Mouse (Mus musculus): ENCODE data around the gene Zfp141. TPM values are rescaled to one million over a fixed set of nuclear protein-coding genes. Genes with fewer than 3 reads are reported as not detected.

Zfp141 gene
- total RNA-seq (2021), result 1 to 10 TPM; 6.8 to 7.2 TPM
- long read RNA-seq, experiment 1, partial matches to known transcripts, result 0 of 2 reads
- long read RNA-seq, experiment 1, other reads (novel, unspliced or antisense), result 2 of 2 reads
- long read RNA-seq, experiment 2, partial matches to known transcripts, result 1 of 2 reads
- long read RNA-seq, experiment 2, other reads (novel, unspliced or antisense), result 1 of 2 reads

- DNase-seq, result peak; percentile 80 to 82
- intact Hi-C loops (cut with DNase I), result loop anchor here (10.0 kb wide), 1 partner anchor 1011 kb away; the partner anchor contains the start of genes AW146154 and Gm20449
Observed at GRCm38 (mm10) chr7:42505588-42505987, at the start of gene Zfp141. Gene Zfp141, minus strand, starts transcription at chr7:42505740.

DNA sequence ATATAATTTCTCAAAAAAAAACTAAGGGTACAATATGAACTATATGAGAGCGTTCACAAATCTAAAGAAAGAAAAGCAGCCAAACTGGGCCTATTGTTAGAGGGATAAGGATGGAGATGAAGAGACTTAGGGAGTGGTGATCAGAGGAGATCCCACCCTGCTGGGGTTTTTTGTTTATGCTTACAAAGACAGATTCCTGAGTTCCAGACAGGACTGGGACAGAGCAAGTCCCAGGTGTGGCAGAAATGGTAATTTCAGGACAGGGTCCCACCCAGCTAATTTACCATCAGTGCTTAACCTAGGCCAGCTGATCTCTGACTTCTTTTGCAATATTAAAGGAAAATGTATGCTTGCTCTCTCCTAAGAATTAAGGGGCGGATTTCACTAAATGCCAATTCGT is 46.2 kb upstream of the Zfp141 start:
- intact Hi-C loops (cut with DNase I), result no loop called here
- DNase-seq, result no peak

DNA sequence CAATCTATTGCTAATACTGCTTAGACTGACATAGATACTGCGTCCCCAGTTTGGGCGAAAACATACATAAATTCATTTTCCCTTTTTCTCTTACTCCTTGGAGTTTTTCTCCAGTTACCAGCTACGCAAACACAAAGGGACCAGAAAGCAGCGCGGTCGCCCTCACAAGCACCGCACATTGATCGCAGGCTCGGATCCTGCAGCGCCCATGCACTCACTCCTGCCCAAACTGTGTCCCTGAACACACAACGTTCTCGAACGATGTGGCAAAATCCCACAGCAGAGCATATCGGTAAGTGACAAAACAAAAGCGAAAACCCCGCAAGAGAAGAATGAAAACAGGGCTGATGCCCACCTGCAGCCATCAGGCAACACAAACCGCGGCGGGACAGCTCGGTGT is 354 bp downstream of the Zfp141 start:
- intact Hi-C loops (cut with DNase I), result loop anchor here (10.0 kb wide), 1 partner anchor 1010 kb away; the partner anchor contains the start of genes AW146154 and Gm20449

DNA sequence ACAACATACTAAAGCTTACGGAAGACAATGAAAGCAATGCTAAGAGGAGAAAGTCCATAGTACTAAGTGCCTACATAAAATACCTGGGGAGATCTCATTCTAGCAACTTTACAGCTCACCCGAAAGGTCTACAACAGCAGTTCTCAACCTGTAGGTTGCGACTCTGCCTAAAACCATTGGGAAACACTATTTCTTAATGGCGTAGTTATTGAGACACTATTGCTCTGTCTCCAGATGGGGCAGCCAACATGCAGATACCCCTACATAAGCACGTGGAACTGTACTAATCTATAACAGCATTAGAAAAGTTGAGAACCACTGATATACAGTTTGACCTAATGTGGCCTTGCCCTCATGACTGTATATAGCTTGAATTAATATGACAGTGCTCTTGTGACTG is 7.3 kb downstream of the Zfp141 start:
- intact Hi-C loops (cut with DNase I), result no loop called here

More for the DNA sequence above, 354 bp downstream of the Zfp141 start:
- no peak for DNase-seq

DNA sequence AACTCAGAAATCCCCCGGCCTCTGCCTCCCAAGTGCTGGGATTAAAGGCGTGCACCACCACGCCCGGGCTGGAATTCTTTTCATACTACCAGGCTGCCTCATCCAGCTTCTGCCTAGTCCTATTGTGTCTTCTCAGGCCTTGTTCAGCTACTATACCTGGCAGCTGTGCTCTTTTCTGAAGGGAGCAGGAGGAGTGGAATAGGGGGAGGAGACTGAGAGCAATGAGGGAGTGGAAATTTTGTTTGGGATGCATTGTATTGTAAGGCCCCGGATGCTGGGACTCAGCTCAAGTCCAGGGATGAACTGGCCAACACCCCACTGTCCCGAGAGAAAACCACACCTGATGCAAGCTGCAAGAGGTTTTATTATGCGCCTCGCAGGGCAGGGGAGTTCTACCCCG is 8.2 kb downstream of the Zfp141 start:
- intact Hi-C loops (cut with DNase I), result no loop called here
- DNase-seq, result no peak

More for the DNA sequence above, 7.3 kb downstream of the Zfp141 start:
- no peak for DNase-seq

DNA sequence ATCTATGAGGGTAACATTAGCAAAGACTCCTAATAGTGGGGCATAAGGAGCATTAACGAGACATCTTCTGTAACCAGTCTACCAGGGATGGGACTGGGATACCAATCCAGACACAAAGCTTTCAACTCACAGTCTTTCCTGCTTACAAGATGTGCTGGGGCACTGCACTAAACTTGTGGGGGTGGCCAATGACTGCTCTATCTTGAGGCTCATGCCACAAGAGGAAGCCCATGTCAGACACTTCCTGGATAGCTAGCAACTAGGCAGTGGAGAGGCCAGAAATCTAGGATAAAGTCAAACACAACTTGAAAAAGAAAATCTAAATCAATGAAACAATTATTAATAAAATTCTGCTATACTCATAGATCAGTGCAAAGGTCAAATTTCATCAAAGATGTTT is 9.3 kb downstream of the Zfp141 start:
- DNase-seq, result no peak
- intact Hi-C loops (cut with DNase I), result no loop called here

DNA sequence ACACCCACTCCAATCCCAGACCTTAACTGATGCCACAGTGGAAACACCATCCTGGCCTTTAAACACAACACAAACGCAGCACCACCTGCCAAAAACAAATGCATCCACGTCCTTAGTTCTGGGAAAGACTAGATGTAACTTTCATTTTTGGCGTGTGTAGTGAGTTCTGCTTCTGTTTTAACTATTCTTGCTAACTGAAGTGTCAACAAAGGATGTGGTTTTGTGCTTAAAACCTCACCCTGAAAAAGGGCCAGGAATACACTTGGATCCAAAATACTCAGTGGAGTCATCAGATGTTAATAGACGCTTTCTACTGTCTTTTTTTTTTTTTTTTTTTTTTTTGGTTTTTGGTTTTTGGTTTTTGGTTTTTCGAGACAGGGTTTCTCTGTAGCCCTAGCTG is 14.7 kb downstream of the Zfp141 start:
- intact Hi-C loops (cut with DNase I), result no loop called here
- DNase-seq, result no peak

- intact Hi-C loops (cut with DNase I), result no loop called here
- no peak for DNase-seq
Observed at GRCm38 (mm10) chr7:42490358-42490757, 15.2 kb downstream of the Zfp141 start.

- no peak for DNase-seq
- intact Hi-C loops (cut with DNase I), result no loop called here
Observed at GRCm38 (mm10) chr7:42454640-42455039, 50.9 kb downstream of the Zfp141 start.

DNA sequence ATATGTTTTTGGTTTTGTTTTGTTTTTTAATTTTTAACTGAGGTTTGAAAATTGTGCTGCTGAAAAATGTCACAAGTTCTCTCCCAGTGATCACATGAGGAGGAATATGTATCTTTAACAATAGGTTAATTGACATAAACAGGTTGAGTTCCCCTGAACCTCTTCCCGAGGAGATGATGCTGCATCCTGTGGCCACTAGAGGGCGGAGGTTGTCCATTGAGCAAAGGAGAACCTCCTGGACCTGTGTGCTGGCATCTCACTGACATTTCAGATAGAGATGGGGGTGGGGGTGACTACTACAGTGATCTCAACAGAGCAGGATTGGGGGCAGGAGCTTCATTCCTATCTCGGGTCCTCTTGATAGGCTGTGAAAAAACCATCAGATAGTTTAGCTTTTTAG is 54.9 kb downstream of the Zfp141 start:
- DNase-seq, result peak in 1 of 2 experiments; percentile 3
- intact Hi-C loops (cut with DNase I), result no loop called here

DNA sequence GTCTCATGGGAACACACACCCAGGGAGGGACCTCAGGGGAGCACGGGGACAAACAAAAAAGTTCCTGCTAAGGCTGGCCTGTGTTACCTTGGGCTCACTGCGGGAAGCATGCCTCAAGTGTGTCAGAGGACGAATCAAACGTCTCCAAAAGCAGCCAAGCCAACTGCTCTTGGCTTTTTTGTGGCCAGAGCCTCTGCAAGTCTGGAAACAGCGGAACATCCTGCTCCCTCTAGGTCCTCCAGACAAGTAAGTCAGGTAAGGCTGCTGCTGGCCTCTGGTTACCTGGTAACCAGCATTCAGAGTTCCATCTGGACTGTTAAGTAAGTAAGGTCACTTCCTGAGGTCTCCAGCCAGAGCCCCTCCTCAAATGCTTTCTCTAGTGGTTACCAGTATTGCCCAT is 57.7 kb downstream of the Zfp141 start, which contains the start of gene 4933421I07Rik:
Gene 4933421I07Rik, minus strand, starts transcription at position 271 of the 400 bp plus-strand sequence.
- no peak for DNase-seq
- intact Hi-C loops (cut with DNase I), result no loop called here

- no peak for DNase-seq
- intact Hi-C loops (cut with DNase I), result no loop called here
Observed at GRCm38 (mm10) chr7:42447352-42447751, 58.2 kb downstream of the Zfp141 start.

Other genes with a start within 250 kb of the Zfp141 start
- not detected for gene Vmn2r61, start 245.7 kb downstream of the Zfp141 start, total RNA-seq (2021)
- not detected for gene 4933421I07Rik, start 57.6 kb downstream of the Zfp141 start, total RNA-seq (2021)
- not detected for gene Gm21028, start 72.8 kb upstream of the Zfp141 start, total RNA-seq (2021)
- gene Zfp977, start 86.8 kb upstream of the Zfp141 start, total RNA-seq (2021), result under 1 TPM; 0.38 to 0.80 TPM
- 1 to 10 TPM; 2.4 to 2.5 TPM for gene Zfp976, start 136.8 kb upstream of the Zfp141 start, total RNA-seq (2021)
- 1 to 10 TPM; 5.0 to 5.4 TPM for gene Zfp975, start 187.0 kb upstream of the Zfp141 start, total RNA-seq (2021)
- gene Gm17067, start 221.3 kb upstream of the Zfp141 start, total RNA-seq (2021), result not detected